Mouse (Mus musculus) forebrain, embryonic 11.5 days (tissue): ENCODE data around the gene Pcgf3. TPM values are rescaled to one million over a fixed set of nuclear protein-coding genes. Genes with fewer than 3 reads are reported as not detected.

ENCODE experiments used
- ATAC-seq: fragments of 200-750 bp; cut with Nextera tagmentation; replicated peaks from 2 replicates; pipeline ENCODE4 v1.8.0; 2017; ENCODE audit warnings: moderate TSS enrichment; ENCODE audit not compliant: low FRiP score
- DNase-seq: peaks from one replicate; pipeline ENCODE4 v3.0.0-alpha.2; 2017; ENCODE audit warnings: low spot score
- H3K27ac ChIP-seq: fragments of 300-500 bp; sonication (generic); 2 replicates; pipeline ENCODE4 v1.5.1; 2014; ENCODE audit warnings: low read depth, low read length
- H3K27me3 ChIP-seq: fragments of 300-500 bp; sonication (generic); 2 replicates; pipeline ENCODE4 v1.6.1; 2014; ENCODE audit warnings: mild to moderate bottlenecking, low read length, mixed read lengths; ENCODE audit not compliant: control insufficient read depth, insufficient read depth
- H3K36me3 ChIP-seq: fragments of 300-500 bp; sonication (generic); 2 replicates; pipeline ENCODE4 v1.6.1; 2014; ENCODE audit warnings: mild to moderate bottlenecking, low read length, moderate library complexity, mixed read lengths; ENCODE audit not compliant: control insufficient read depth, insufficient read depth
- H3K4me1 ChIP-seq: fragments of 300-500 bp; sonication (generic); replicated peaks from 2 replicates; pipeline ENCODE4 v1.6.1; 2014; ENCODE audit warnings: low read length, mixed read lengths; ENCODE audit not compliant: control insufficient read depth, insufficient read depth
- H3K4me2 ChIP-seq: fragments of 300-500 bp; sonication (generic); 2 replicates; pipeline ENCODE4 v1.6.1; 2014; ENCODE audit warnings: low read depth, mild to moderate bottlenecking, low read length, moderate library complexity, mixed read lengths; ENCODE audit not compliant: severe bottlenecking
- H3K4me3 ChIP-seq: fragments of 300-500 bp; sonication (generic); 2 replicates; pipeline ENCODE4 v1.5.1; 2014; ENCODE audit warnings: low read depth, low read length
- H3K9ac ChIP-seq: fragments of 300-500 bp; sonication (generic); 2 replicates; pipeline ENCODE4 v1.6.1; 2014; ENCODE audit warnings: low read length
- H3K9me3 ChIP-seq: fragments of 300-500 bp; sonication (generic); 2 replicates; pipeline ENCODE4 v1.6.1; 2016; ENCODE audit warnings: low read length, mixed read lengths; ENCODE audit not compliant: control insufficient read depth
- WGBS: fragments of 180-500 bp; shearing (Covaris S2); extraction: QIAGEN DNeasy Blood & Tissue Kit; methylation state at CpG from one replicate; pipeline ENCODE4 v1.1.7; 2014; 5-methylcytosine and 5-hydroxymethylcytosine counted together
- polyA plus RNA-seq: library from polyadenylated mRNA; unstranded; fragments of >200 nt; fragmentation: Nextera tagmentation; extraction: Ambion mirVana; gene quantifications from 2 replicates; pipeline ENCODE4 v1.2.1, GENCODE M21; 2014

The Pcgf3 gene
- polyA plus RNA-seq, 1 experiment from 2014 or later = 30.4 TPM

- peaks cover 11% of the 10 kb centered on the region for H3K27me3 ChIP-seq
- peak; percentile 73 for ATAC-seq
- peak overlapping the region; percentile 40 for H3K4me3 ChIP-seq
- no peak for DNase-seq
- WGBS = under 1% methylated on average over 16 of the region's 16 CpGs
- no peaks in the 10 kb centered on the region for H3K36me3 ChIP-seq
- no peak overlapping the region for H3K27ac ChIP-seq
- H3K9me3 ChIP-seq = no peaks in the 10 kb centered on the region
- H3K9ac ChIP-seq = peak overlapping the region; percentile 44
- peaks cover 3% of the 10 kb centered on the region; the same call in 1 of the 2 replicates for H3K4me1 ChIP-seq
- peak overlapping the region; percentile 84 for H3K4me2 ChIP-seq
Measured at GRCm38 (mm10) chr5:108550207-108550594, 89.2 kb downstream of the Pcgf3 start.

- ATAC-seq (no peak), DNase-seq (no peak)
- Histone ChIP-seq H3K4me1 (peaks cover 3% of the 10 kb centered on the region; the same call in 1 of the 2 replicates), H3K36me3 (no peaks in the 10 kb centered on the region), H3K27me3 (peaks cover 10% of the 10 kb centered on the region), H3K9me3 (no peaks in the 10 kb centered on the region), H3K4me2 (no peak overlapping the region), H3K9ac (no peak overlapping the region), H3K27ac (no peak overlapping the region), H3K4me3 (no peak overlapping the region)
- 67% methylated on average over 1 of the region's 1 CpGs for WGBS
Measured at GRCm38 (mm10) chr5:108554041-108554440, 93.0 kb downstream of the Pcgf3 start.

Other genes with a start within 250 kb of the Pcgf3 start
- gene Dr1, start 192.3 kb upstream of the Pcgf3 start, polyA plus RNA-seq = 55.3 and 60.2 TPM in 2 replicates
- 3.7 and 4.3 TPM in 2 replicates for gene Pigg, start 148.6 kb upstream of the Pcgf3 start, polyA plus RNA-seq
- 0.13 TPM in 1 of 2 replicates, not detected in the other for gene Gm42517, start 93.3 kb upstream of the Pcgf3 start, polyA plus RNA-seq
- 0.23 and 0.40 TPM in 2 replicates for gene Pde6b, start 72.8 kb upstream of the Pcgf3 start, polyA plus RNA-seq
- gene Atp5k, start 26.8 kb upstream of the Pcgf3 start, polyA plus RNA-seq = 354 and 397 TPM in 2 replicates
- gene Mfsd7a, start 12.3 kb upstream of the Pcgf3 start, polyA plus RNA-seq = 0.13 and 0.16 TPM in 2 replicates
- 5.3 and 5.7 TPM in 2 replicates for gene Cplx1, start 88.8 kb downstream of the Pcgf3 start, polyA plus RNA-seq
- gene Gak, start 168.5 kb downstream of the Pcgf3 start, polyA plus RNA-seq = 51.2 and 57.1 TPM in 2 replicates
- gene Tmem175, start 168.5 kb downstream of the Pcgf3 start, polyA plus RNA-seq = 19.4 and 22.2 TPM in 2 replicates
- 11.5 and 11.6 TPM in 2 replicates for gene Idua, start 199.1 kb downstream of the Pcgf3 start, polyA plus RNA-seq
- 13.6 and 13.9 TPM in 2 replicates for gene Dgkq, start 208.4 kb downstream of the Pcgf3 start, polyA plus RNA-seq
- gene Slc26a1, start 214.3 kb downstream of the Pcgf3 start, polyA plus RNA-seq = 1.1 and 1.5 TPM in 2 replicates
- gene Fgfrl1, start 231.2 kb downstream of the Pcgf3 start, polyA plus RNA-seq = 22.0 and 24.5 TPM in 2 replicates